Mouse (Mus musculus): ENCODE measurements around the gene Ulbp1. TPM values are rescaled to one million over a fixed set of nuclear protein-coding genes. Genes with fewer than 3 reads are reported as not detected.
"Not testable (repeated sequence)": the region's sequence is repeated elsewhere in the genome, so short reads cannot be mapped to it uniquely, and the experiment has no call there.

Gene Ulbp1
- total RNA-seq (2021): under 1 TPM in 1 of 2 experiments, not detected in 1; 0.44 TPM
- long read RNA-seq, experiment 1: 0 reads
- long read RNA-seq, experiment 2, partial matches to known transcripts: 0 of 1 reads
- long read RNA-seq, experiment 2, other reads (novel, unspliced or antisense): 0 of 1 reads

GRCm38 (mm10) chr10:7473197-7473889, at the start of gene Ulbp1:
TSS of gene Ulbp1 (minus strand) at chr10:7473638.
- no peak for DNase-seq (ENCODE audit: low spot score in 2 of 2)

- not testable (repeated sequence) for DNase-seq (ENCODE audit: low spot score in 2 of 2)
Measured at GRCm38 (mm10) chr10:7498180-7498579, 24.7 kb upstream of the Ulbp1 start.

DNA sequence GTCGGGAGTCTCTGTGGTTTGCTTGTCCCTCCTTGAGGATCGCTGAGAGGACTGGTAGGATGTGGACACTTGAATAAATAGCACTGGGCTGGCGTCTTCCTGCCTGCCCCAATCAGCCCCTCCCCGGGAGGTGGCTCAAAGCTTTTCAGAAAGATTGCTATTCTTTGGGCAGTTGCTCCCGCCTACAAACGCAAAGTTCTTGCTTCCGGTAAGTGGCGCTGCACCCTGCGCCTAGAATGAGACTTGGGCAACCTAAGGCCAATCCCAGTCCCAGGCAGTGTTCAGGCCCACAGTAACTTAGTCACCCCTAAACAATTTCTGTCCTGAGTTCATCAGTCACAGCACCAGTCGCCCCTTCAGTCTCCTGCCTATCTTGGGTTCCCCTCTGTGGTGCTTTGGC, 18.9 kb upstream of the Ulbp1 start:
- DNase-seq (ENCODE audit: low spot score in 2 of 2): not testable (repeated sequence)

DNA sequence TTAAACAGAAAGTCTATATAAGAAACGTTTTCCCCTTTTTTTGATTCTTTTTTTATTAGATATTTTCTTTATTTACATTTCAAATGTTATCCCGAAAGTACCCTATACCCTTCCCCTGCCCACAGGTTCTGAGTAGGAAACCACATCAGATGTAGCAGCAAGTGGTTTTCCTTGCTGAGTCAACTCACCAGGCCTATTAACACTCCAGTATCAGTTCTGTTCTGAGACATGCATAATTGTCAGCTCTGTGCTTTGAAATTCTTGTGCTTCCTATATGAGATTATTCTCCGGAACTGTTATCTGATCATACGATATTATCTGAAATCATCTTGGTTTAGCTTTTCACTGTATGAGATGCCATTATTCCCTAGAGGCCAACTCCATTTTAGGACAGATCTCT, 10.2 kb upstream of the Ulbp1 start:
- no peak for DNase-seq (ENCODE audit: low spot score in 2 of 2)

- DNase-seq (ENCODE audit: low spot score in 2 of 2): not testable (repeated sequence)
Measured at GRCm38 (mm10) chr10:7474225-7474624, 787 bp upstream of the Ulbp1 start.

- no peak for DNase-seq (ENCODE audit: low spot score in 2 of 2)
Measured at GRCm38 (mm10) chr10:7471664-7472063, 1.8 kb downstream of the Ulbp1 start.

DNA sequence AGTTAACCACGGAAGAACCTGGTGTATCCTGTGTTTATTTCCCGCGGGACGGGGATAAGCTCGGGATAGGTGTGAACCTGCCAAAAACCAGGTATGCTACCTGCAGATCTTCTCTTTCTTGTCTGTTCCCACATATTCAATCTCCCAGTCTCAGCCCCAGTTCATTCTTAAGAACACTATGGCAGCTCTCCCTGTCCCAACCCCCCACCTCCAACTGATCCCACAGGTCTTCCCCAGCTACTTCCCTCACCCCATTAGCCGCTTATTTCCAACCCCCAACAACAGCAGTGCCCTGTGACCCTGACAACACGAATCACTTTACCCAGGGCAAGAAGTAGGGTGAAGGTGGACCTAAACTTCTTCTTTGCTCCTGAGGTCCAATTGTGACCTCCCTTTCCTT, 3.0 kb downstream of the Ulbp1 start:
- no peak for DNase-seq (ENCODE audit: low spot score in 2 of 2)

DNA sequence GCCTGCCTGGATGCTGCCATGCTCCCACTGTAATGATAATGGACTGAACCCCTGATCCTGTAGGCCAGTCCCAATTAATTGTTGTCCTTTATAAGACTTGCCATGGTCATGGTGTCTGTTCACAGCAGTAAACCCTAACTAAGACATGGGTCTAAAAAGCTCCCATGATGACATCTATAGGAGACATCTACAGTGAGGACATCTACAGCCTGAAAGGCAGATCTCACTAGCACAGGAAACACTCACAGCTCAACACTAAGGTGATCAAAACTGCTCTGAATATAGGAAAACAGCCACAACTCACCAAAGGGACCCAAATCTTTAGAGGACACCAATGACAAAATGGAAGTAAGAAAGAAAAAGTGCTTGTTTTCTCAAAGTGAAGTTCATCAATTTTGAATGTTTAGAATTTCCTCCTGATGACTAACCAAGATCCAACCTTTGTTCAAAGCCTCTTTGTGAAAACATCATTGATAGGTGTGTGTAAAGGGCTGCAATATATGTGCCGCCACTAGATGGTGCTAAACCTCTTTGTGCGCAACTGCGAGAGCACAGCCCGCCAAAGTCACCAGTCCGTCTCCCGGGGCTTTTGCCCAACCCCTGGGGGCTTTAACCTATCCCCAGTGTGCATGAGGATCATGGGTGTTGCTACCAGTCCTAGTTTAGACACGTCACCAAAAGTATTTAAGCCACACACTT, 3.6 kb downstream of the Ulbp1 start:
- peak; percentile 54 to 68 for DNase-seq (ENCODE audit: low spot score in 2 of 2)

- DNase-seq (ENCODE audit: low spot score in 2 of 2): no peak
Measured at GRCm38 (mm10) chr10:7462006-7462405, 11.4 kb downstream of the Ulbp1 start.

DNA sequence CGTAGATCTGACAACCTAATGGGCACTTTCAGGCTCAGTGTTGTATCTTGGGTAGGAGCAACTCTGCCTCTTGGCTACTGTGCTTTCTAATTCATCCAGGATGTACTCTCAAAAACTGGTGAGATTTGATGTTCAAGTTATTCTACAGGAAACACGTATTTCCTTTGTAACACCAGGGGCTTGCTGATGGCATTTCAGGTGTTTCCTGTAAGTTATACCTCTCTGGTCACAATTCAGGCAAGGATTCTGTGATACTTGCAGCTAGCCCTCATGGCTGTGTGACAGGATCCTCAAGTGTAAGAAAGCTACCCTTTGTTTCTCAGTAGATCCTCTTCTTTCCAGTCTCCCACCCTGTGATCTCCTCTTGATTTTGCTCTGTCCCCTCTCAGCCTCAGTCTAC, 34.5 kb downstream of the Ulbp1 start:
- DNase-seq (ENCODE audit: low spot score in 2 of 2): no peak

- no peak for DNase-seq (ENCODE audit: low spot score in 2 of 2)
Measured at GRCm38 (mm10) chr10:7393143-7394035, 80.0 kb downstream of the Ulbp1 start.

DNA sequence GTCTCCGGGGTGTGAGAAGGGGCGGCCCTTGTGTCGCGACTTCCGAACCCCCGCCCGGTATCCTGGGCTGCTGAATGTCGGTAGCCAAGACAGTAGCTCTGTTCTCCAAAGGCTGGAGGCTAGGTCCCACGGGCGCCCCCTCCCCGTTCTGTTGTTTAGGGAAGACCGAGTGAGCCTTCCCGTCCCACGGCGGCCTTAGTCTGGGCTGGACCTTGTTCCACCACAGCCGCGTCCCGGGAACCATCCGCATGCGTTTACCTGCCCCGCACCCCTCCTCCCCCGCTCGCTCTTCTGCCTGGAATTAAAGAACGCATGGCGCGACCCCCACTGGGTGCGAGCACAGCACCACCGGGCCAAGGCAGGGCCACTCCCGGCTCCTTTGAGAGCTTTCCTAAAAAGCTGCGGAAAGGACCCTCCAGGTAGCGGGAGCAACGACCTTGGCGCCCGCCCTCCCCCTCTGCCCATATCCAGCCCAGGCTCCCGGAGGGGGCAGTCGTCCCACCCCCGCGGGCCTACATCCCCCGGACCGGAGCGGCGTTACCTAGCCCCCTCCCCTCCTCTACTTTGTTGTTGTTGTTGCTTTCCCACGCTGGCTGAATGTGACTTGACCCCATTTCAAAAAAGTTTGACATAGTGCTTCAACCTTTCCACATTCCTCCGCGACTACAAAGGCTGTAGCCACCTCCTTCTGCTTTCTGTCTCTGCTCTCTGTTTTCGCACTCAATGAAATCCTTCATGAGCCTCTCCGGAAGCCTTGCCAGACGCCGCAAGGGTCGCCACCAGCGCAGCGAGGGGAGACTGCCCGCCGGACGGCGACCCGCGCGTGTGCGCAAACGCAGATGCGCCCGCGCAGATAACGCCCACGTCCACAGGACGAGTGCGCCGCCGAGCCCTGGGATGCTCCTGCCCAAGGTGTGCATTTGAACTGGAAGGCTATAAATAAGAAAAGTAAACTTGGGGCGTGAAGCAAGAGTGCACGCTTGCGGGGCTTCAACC, 81.2 kb downstream of the Ulbp1 start:
- peak in 1 of 2 experiments; percentile 4 for DNase-seq (ENCODE audit: low spot score in 2 of 2)

DNA sequence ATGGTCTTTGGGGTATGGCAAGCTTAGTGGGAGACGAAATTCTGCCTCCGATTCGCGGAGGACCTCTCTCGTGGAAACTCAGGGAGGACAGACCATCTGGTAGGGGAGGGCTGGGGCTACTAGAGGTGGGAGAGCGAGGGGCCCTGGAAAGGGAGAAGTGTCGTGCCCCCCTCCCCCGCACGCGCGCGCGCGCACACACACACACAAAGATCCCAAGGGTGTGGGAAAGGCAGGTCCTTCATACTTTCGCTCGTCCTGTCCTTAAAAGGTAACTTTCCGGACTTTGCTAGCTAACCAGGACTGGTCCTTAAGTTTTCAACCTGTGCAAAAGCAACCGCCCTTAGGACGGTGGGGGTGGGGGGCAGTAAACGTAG, 81.9 kb downstream of the Ulbp1 start:
- DNase-seq (ENCODE audit: low spot score in 2 of 2): no peak

DNA sequence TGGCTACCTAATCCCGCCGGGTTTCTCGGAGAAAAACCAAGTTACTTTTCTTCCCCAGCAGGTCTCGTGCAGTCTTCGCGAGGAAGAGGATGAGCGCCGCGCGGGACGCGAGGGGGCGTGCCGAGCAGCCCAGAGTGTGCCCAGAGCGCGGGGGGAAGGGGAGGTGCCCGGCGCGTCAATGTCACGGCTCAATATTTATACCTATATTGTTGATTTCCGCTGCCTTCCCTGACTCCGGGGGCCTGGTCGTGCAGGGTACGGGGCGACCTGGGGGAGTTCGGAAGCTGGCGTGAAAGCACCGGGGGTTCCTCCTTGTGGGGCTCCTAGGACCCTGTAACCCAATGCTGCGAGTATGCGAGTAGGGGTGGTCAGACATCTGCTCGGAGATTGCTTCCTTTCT, 82.3 kb downstream of the Ulbp1 start:
- DNase-seq (ENCODE audit: low spot score in 2 of 2): peak in 1 of 2 experiments; percentile 3

Other genes starting within 250 kb of the Ulbp1 start
- 100 to 1,000 TPM; 154 to 165 TPM for gene Lrp11, start 116.2 kb upstream of the Ulbp1 start, total RNA-seq (2021)
- 1 to 10 TPM; 6.3 to 7.9 TPM for gene Nup43, start 193.9 kb upstream of the Ulbp1 start, total RNA-seq (2021)
- 100 to 1,000 TPM; 197 to 208 TPM for gene Pcmt1, start 207.5 kb upstream of the Ulbp1 start, total RNA-seq (2021)
- 10 to 100 TPM; 30.2 to 32.8 TPM for gene Lats1, start 207.6 kb upstream of the Ulbp1 start, total RNA-seq (2021)

Measured in left cerebral cortex, adult 18-20 months (tissue).